Mouse (Mus musculus) heart, adult 11 months (tissue): ENCODE measurements at regions not wholly inside any gene's neighbourhood (a gene's known extent, or its start where the extent isn't known, plus 50 kb on each side); places are given as distances from the start of the nearest gene placed in this dataset.

Source experiments
- DNase-seq: peaks from one replicate; pipeline ENCODE4 v3.0.0; 2022

- no peak for DNase-seq
Measured at GRCm38 (mm10) chr5:47336511-47336910, 646.4 kb upstream of the Slit2 start.

GRCm38 (mm10) chr5:47339807-47340206 is 643.1 kb upstream of the Slit2 start:
- no peak for DNase-seq

GRCm38 (mm10) chr5:47370184-47370583 is 612.8 kb upstream of the Slit2 start:
- no peak for DNase-seq

- no peak for DNase-seq
Measured at GRCm38 (mm10) chr5:47385930-47386329, 597.0 kb upstream of the Slit2 start.

- peak; percentile 63 for DNase-seq
Measured at GRCm38 (mm10) chr5:47386750-47387149, 596.2 kb upstream of the Slit2 start.

GRCm38 (mm10) chr5:47390735-47391134 is 592.2 kb upstream of the Slit2 start:
- DNase-seq, result no peak

- peak; percentile 97 for DNase-seq
Measured at GRCm38 (mm10) chr5:47396874-47397273, 586.1 kb upstream of the Slit2 start.

GRCm38 (mm10) chr5:47421916-47422315 is 561.0 kb upstream of the Slit2 start:
- DNase-seq, result no peak

GRCm38 (mm10) chr5:47426040-47426439 is 556.9 kb upstream of the Slit2 start:
- DNase-seq, result no peak

- peak; percentile 87 for DNase-seq
Measured at GRCm38 (mm10) chr5:47426467-47426866, 556.5 kb upstream of the Slit2 start.

GRCm38 (mm10) chr5:47429217-47430172 is 553.4 kb upstream of the Slit2 start:
- DNase-seq, result no peak

- DNase-seq, result no peak
Measured at GRCm38 (mm10) chr5:47431599-47432328, 551.2 kb upstream of the Slit2 start.

- peak; percentile 73 for DNase-seq
Measured at GRCm38 (mm10) chr5:47436455-47436854, 546.5 kb upstream of the Slit2 start.

- DNase-seq, result no peak
Measured at GRCm38 (mm10) chr5:47446305-47447028, 536.5 kb upstream of the Slit2 start.

- DNase-seq, result no peak
Measured at GRCm38 (mm10) chr5:47464848-47465247, 518.1 kb upstream of the Slit2 start.

GRCm38 (mm10) chr5:47469394-47469793 is 513.5 kb upstream of the Slit2 start:
- peak; percentile 89 for DNase-seq

- DNase-seq, result no peak
Measured at GRCm38 (mm10) chr5:47472027-47472825, 510.7 kb upstream of the Slit2 start.

- no peak for DNase-seq
Measured at GRCm38 (mm10) chr5:47479908-47480307, 503.0 kb upstream of the Slit2 start.

- no peak for DNase-seq
Measured at GRCm38 (mm10) chr5:47496218-47496617, 486.7 kb upstream of the Slit2 start.

GRCm38 (mm10) chr5:47502764-47503416 is 480.0 kb upstream of the Slit2 start:
- no peak for DNase-seq

- no peak for DNase-seq
Measured at GRCm38 (mm10) chr5:47508689-47509301, 474.1 kb upstream of the Slit2 start.
